ENCODE assay signal across 1 mouse cellular context in genomic region chr2:24952537-24953055, GRCm38 (mm10).
TF ChIP-seq lines count a peak whose summit lies in the region.

No protein-coding gene starts in this region.

TF ChIP-seq in MEL, 35 proteins besides CTCF, POLR2A, EP300 and RAD21:
- TF ChIP-seq ZC3H11A (IDR thresholded peaks at IDR 0.05; ENCODE audit: low read depth, low read length) (no peak), GABPA (IDR thresholded peaks at IDR 0.05; ENCODE audit: low read depth, low read length) (no peak), TAL1 (IDR thresholded peaks at IDR 0.05; ENCODE audit: low read length) (peak; percentile 62), ZNF384 (IDR thresholded peaks at IDR 0.05; ENCODE audit: low read depth, low read length) (no peak), GATA1 (IDR thresholded peaks at IDR 0.05; ENCODE audit: low read depth, low read length) (peak; percentile 89), HCFC1 (IDR thresholded peaks at IDR 0.05; ENCODE audit: low read depth, low read length) (no peak), RCOR1 (IDR thresholded peaks at IDR 0.05; ENCODE audit: low read depth, low read length) (no peak), MAFK (IDR thresholded peaks at IDR 0.05; ENCODE audit: borderline replicate concordance, low read depth, low read length) (no peak), ETS1 (IDR thresholded peaks at IDR 0.05; ENCODE audit: low read depth, low read length) (peak; percentile 59), CHD1 (IDR thresholded peaks at IDR 0.05; ENCODE audit: low read depth, low read length) (no peak), TCF12 (IDR thresholded peaks at IDR 0.05; ENCODE audit: low read depth, low read length) (peak; percentile 71), POLR2AphosphoS2 (IDR thresholded peaks at IDR 0.05; ENCODE audit: low read length) (no peak), UBTF (IDR thresholded peaks at IDR 0.05; ENCODE audit: borderline replicate concordance, insufficient read depth, low read depth, low read length) (no peak), SIN3A (IDR thresholded peaks at IDR 0.05; ENCODE audit: low read length) (peak; percentile 43), MXI1 (IDR thresholded peaks at IDR 0.05; ENCODE audit: low read depth, low read length) (0 out of 2 replicates have a peak, but pooled peaks have one; percentile 41), ZMIZ1 (IDR thresholded peaks at IDR 0.05; ENCODE audit: low read depth, low read length) (no peak)
